Mouse (Mus musculus) liver, embryonic 18 days (tissue): ENCODE results near the gene Rpl9-ps1. TPM values are rescaled to one million over a fixed set of nuclear protein-coding genes. Genes with fewer than 3 reads are reported as not detected.

Experiments
- polyA plus RNA-seq: library from polyadenylated mRNA; depleted of rRNA; stranded (reverse); fragments of >200 nt; gene quantifications from 2 replicates; pipeline ENCODE4 v1.2.3, GENCODE M21; 2012; rRNA removed

Rpl9-ps1 gene
- not detected in 2 replicates for polyA plus RNA-seq

DNA sequence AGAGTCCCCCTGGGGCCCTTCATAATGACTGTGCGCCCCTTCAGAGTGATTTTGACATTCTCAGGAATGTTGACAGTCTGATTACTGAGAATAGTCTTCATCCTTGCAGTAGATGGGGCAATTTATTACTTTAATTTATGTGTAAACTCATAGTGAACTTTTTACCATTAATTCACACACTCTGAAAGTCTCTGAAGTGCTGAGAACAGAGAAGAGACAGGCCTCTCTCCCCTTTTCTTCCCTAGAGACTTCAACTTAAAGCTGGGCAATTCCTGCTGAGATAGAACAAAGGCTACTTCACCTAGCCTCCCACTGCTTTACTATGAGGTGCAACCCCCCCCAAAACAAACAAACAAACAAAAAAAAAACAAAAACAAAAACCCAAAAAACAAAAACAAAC lies at the start of gene Rpl9-ps1:
Gene Rpl9-ps1 (minus strand): TSS at position 101 of the 400 bp plus-strand sequence.

DNA sequence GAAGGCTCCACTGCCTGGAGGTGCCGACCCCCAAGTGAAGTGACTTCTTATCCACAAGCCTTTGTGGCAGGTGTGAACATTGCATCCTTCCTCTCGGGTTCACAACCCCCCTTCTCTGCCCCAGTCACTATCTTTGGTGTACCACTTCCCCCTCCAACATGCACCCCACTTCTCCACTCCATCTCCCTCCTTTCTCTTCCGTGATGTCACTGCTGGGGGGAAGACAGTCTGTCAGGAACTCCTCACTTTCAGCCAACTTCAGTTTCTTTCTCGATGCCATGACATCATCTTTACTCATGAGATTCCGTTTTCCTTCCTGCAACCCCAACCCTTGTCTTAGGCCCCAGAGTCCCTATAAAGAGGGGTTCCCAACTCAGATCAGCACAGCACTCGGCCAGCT lies 16.8 kb upstream of the Rpl9-ps1 start, which contains the start of gene Ccl4:
Gene Ccl4 (plus strand): TSS at position 381 of the 400 bp plus-strand sequence.

DNA sequence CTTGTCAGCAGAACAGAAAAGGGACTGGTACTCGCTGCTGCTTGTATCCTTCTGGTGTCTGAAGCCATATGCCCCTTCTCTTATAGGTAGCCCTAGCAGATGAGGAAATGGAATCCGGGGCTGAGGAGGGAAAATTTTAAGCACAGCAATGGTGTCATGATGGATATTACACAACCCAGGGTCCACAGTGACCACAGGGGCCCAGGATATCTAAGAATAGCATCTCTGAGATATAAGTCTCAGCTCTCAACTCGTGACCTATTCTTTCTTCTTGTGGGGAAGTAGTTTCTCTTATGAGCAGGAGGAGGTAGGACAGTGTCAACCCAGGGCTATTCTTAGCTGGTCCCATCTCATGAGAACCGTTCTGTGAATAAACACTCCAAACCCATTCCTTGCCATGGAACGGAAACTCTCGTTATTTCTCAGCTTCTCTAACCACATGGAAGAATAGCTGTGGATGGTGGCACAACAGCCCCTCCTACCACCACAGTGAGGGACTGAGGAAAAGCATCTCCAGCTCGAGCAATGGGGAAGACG lies 4.0 kb upstream of the Rpl9-ps1 start, which contains the start of gene Ccl3:
Gene Ccl3 (minus strand): TSS at position 51 of the 537 bp plus-strand sequence.

Other genes starting within 250 kb of the Rpl9-ps1 start
- 0.05 and 0.07 TPM in 2 replicates for gene Rasl10b, start 236.5 kb downstream of the Rpl9-ps1 start, polyA plus RNA-seq
- gene Gas2l2, start 216.2 kb downstream of the Rpl9-ps1 start, polyA plus RNA-seq: 0.01 TPM in 1 of 2 replicates, not detected in the other
- 5.3 and 7.1 TPM in 2 replicates for gene 1700020L24Rik, start 207.9 kb downstream of the Rpl9-ps1 start, polyA plus RNA-seq
- gene Mmp28, start 182.6 kb downstream of the Rpl9-ps1 start, polyA plus RNA-seq: 0.37 and 0.45 TPM in 2 replicates
- gene Taf15, start 172.5 kb downstream of the Rpl9-ps1 start, polyA plus RNA-seq: 24.8 and 30.1 TPM in 2 replicates
- 0.01 TPM in 1 of 2 replicates, not detected in the other for gene Heatr9, start 123.4 kb downstream of the Rpl9-ps1 start, polyA plus RNA-seq
- gene Ccl5, start 115.1 kb downstream of the Rpl9-ps1 start, polyA plus RNA-seq: 3.7 and 6.4 TPM in 2 replicates
- 36.2 and 38.4 TPM in 2 replicates for gene Ccl9, start 67.0 kb downstream of the Rpl9-ps1 start, polyA plus RNA-seq
- 7.1 and 7.7 TPM in 2 replicates for gene Ccl6, start 52.5 kb downstream of the Rpl9-ps1 start, polyA plus RNA-seq
- 0.90 and 1.7 TPM in 2 replicates for gene Ccl3, start 3.7 kb upstream of the Rpl9-ps1 start, polyA plus RNA-seq
- gene Ccl4, start 17.0 kb upstream of the Rpl9-ps1 start, polyA plus RNA-seq: 0.91 and 1.3 TPM in 2 replicates
- gene Wfdc17, start 58.4 kb upstream of the Rpl9-ps1 start, polyA plus RNA-seq: 12.9 and 14.2 TPM in 2 replicates
- gene Wfdc18, start 63.4 kb upstream of the Rpl9-ps1 start, polyA plus RNA-seq: not detected in 2 replicates
- gene Wfdc21, start 101.3 kb upstream of the Rpl9-ps1 start, polyA plus RNA-seq: 81.8 and 118 TPM in 2 replicates
- gene Heatr6, start 108.1 kb upstream of the Rpl9-ps1 start, polyA plus RNA-seq: 5.3 and 6.2 TPM in 2 replicates
- gene Hnf1b, start 204.4 kb upstream of the Rpl9-ps1 start, polyA plus RNA-seq: 6.7 and 8.4 TPM in 2 replicates